Mouse (Mus musculus) kidney, adult 2 months (tissue): ENCODE data around the gene Fbrsl1.

Experiments used
- CTCF ChIP-seq: fragments of 200-500 bp; conservative IDR thresholded peaks from 2 replicates; pipeline ENCODE4 v1.5.1; 2011; ENCODE audit warnings: low read depth, mild to moderate bottlenecking, control low read depth, low read length, moderate library complexity, mixed read lengths; ENCODE audit not compliant: insufficient read depth, insufficient read length
- POLR2A ChIP-seq: fragments of 200-500 bp; IDR thresholded peaks from one replicate; pipeline ENCODE4 v1.6.1; 2011; ENCODE audit warnings: low read depth, low read length, control low read depth

DNA sequence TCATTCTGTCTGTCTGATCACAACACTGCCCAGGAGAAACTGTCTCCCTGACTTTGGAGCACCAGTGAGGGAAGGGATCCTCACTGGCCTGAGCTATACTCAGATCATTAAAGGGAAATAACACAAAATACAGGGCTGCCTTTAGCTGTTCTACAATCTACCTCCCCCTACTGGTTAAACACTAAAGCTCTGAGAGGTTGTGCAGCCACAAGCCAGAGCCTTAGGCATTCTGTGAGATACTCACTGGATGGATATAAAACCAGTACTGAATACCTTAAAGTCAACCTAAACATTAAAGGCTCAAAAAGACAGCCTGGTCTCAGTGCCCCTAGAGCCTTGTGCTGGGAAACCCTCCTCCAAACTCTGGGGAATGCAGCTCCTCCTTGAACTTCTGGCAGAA lies 13.5 kb downstream of the Fbrsl1 start:
- TF ChIP-seq CTCF = 0 out of 2 replicates have a peak, but pooled peaks have one; percentile 11
- no peak for TF ChIP-seq POLR2A
